Mouse (Mus musculus) layer of hippocampus, adult 9-11 months (tissue): ENCODE measurements around the gene Gclm.
"Not testable (repeated sequence)": the region's sequence is repeated elsewhere in the genome, so short reads cannot be mapped to it uniquely, and the experiment has no call there.

Experiments used
- DNase-seq: peaks from one replicate; pipeline ENCODE4 v3.0.0; 2022

Gene Gclm

DNA sequence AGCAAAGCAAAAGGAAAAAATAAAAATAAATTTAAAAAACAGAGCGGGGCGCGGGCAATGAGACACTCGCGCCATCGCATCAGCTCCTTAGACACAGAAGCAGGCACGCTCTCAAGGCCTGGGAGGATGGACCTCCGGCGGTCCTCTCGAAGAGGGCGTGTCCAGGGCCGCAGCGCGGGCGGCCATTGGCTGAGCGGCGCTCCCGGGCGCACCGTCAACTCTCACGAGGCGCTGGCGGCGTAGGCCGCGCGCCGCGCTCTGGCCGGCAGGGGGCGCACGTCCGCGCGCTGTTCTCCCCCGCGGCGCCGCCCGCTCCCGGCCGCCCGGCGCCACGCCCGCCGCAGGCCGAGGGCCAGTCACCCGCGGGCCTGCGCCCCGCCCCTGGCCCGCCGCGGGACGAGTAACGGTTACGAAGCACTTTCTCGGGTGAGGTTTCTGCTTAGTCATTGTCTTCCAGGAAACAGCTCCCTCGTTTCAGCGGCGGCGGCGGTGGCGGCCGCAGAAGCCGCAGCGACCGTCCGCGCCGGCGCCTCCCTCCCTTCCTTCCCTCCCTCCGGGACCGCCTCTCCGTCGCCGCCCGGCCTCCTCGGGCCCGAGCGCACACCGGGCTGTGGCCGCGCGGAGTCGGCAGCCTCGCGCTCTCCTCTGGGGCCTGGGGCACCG is at the start of gene Gclm:
TSS of gene Gclm (plus strand) at position 343 of the 663 bp plus-strand sequence.
- peak; percentile 94 for DNase-seq

- no peak for DNase-seq
These were observed 48.6 kb upstream of the Gclm start for GRCm38 (mm10) chr3:122196621-122197298.

- DNase-seq: no peak
These were observed 46.8 kb upstream of the Gclm start for GRCm38 (mm10) chr3:122198532-122198931.

DNA sequence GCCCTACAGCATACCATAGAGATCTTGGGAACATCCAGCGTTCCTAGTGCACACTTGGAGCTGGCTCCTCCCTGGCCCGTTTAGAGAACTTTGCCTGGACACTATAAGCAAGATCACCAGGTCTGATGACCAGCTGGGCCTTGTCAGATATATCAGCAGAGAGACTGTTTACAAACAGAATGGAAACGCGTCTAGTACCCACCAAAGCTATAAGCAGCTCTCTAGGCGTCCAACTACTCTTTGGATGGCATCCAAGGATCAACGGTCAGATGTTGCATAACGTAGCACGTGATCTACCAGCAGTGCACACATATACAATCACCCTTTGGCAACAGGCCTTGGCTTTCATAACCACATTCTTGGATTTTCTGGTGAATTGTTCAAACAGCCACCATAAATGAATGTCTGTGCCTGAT is 46.4 kb upstream of the Gclm start:
- DNase-seq: no peak

DNA sequence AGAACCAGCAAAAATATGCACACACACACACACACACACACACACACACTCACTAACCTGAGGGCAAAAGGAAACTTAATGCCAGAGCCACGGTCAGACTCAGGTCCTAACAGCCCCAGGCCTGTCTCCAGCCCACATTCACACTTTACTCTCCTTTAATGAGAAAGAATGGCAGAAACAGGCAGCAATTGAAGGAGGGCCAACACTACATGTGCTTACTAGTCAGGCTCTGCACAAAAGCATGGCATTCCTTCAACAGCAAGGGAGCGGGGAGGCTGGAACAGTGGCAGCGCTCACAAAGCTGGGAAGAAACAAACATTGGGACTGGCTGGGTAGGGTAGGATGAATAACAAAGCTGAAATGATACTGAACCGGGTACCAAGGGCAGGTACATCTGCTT is 45.8 kb upstream of the Gclm start:
- no peak for DNase-seq

DNA sequence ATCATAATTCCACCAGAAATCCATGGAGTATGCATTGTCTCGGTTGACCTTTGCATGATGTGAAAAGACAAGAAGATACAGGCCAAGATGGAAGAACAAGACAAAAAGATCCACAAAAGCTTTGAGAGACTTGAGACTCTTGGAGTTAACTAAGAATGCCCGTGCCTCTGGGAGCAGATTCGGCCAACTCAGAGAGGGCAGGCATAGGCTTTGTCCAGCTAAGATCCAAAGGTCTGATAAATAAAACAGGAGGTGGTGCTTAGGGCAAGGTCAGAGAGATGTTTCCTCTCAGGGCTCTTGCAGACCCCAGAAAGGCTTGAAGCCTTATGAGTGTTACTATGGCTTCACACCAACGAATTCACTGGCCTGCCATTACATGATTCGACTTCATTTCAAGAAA is 45.3 kb upstream of the Gclm start:
- DNase-seq: no peak

GRCm38 (mm10) chr3:122200447-122200846 is 44.9 kb upstream of the Gclm start:
- DNase-seq: peak; percentile 23

DNA sequence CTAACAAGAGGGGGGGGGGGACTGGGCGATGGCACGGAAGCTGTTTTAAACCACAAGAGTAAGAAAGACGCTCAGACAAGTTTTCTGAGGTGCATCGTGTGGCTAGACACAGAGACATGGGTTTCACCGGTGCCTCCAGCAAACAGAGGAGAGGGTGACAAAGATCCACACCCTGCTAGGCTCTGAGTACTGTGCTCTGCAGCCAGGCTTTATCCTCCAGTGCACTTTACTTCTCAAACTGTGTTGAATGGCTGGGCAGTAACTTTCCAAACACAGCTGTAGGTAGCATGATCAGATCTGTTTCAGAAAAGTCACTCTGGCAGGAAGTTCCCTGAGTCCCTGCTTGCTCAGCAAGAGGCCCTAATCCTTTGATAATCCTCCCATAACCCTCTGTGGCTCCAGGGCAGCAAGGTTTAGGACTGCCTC is 43.0 kb upstream of the Gclm start:
- no peak for DNase-seq

- no peak for DNase-seq
These were observed 41.6 kb upstream of the Gclm start for GRCm38 (mm10) chr3:122203675-122204329.

GRCm38 (mm10) chr3:122205753-122206152 is 39.6 kb upstream of the Gclm start:
- DNase-seq: no peak

- DNase-seq: no peak
These were observed 38.9 kb upstream of the Gclm start for GRCm38 (mm10) chr3:122206279-122207070.

DNA sequence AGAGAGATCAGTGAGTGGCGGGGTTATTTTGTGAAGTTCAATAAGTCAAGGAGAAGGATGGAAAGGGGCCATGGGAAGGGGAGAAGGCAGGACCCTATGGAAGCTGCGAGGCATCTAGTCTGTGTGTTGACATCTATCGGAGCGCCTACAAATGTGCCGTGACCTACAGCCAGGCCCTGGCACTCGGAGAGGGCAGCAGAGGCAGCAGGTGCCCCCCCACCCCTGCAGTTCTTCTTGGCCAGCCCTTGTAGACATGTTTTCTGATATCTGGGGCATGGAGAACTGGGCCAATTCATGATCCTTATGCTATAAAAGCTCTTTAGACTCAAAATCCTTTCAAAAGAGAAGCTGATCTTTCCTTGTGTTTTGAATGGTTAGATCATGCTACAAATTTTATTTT is 37.6 kb upstream of the Gclm start:
- DNase-seq: no peak

DNA sequence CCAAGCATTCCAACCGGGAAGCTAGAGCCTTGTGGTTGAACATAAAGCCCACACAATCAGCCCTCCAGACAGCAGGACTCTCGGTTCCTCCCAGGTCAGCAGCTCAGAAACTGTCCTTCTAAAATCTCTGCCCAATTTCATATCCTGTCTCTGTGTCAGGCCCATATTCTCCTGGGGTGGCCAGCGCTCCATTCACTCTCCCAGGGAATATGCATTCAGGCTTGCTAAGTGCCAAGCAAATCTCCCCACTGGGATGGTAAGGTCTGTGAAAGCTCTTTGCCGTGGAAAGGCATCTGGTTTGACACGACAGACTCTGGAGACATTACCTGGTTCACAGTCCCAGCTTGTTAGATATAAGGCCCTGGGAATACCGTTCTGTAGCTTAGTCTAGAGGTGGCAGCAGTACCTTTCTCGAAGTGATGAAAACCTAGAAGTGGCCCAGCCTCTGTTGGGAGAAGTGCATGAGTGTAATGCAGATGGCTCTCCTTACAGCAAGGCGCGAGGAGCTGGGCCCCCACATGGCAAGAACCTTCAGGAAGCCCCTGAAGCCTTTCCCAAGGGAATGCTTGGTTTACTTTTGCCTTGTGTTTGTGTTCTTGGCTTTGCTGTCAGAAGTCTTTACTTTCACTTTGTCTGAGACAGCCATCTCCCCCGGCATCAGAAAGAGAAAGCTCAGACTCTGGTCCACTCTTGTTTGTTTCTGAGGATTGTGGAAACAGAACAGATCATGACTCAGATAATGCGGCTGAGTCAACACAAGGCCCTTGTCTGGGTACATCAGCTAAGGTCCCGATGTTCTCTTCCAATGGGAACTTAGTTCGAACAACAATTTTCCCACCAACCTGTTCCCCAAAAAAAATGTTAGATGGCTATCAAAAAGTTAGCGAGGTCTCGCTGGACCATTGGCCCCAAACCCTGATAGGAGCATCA is 36.8 kb upstream of the Gclm start:
- no peak for DNase-seq

DNA sequence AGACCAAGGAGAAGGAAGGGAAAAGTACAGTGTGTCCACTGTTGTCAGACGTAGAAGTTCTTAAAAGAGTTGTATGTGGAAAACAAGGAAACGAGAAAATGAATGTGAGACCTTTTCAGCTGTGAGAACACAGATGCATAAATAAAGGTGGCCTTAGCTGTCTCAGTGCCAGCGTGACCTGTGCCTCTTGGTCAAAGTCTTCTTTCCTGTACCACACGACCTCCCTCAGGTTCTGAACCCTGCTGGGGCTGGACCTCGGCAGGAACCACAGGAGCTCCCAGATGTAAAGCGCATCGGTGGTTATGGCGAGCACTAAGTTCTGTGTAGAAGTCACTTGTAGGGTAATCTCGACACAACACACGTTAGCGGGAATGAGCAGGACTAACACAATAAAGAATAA is 35.8 kb upstream of the Gclm start:
- DNase-seq: no peak

DNA sequence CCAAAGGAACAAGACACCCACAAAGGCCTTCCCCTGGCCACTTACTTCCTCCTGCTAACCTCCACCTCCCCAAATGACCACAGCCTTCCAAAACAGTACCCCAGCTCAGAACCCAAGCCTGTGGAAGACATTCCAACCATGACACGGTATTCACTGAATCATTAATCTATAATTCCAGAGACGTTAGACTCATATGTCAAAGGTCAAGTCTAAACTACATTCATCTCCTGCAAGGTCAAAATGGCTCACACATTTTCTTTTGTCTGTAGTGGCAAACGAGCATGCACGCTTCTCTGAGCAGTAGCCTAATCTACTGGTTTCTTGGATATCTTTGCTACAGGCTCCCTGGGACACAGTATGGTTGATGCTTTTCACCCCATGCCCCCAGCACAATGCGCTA is 34.9 kb upstream of the Gclm start:
- DNase-seq: no peak

GRCm38 (mm10) chr3:122210846-122211245 is 34.5 kb upstream of the Gclm start:
- DNase-seq: no peak

GRCm38 (mm10) chr3:122211446-122212125 is 33.8 kb upstream of the Gclm start:
- no peak for DNase-seq

GRCm38 (mm10) chr3:122221240-122222036 is 23.9 kb upstream of the Gclm start:
- no peak for DNase-seq

- DNase-seq: not testable (repeated sequence)
These were observed 18.4 kb upstream of the Gclm start for GRCm38 (mm10) chr3:122226972-122227371.

GRCm38 (mm10) chr3:122235772-122236171 is 9.6 kb upstream of the Gclm start:
- no peak for DNase-seq

- no peak for DNase-seq
These were observed 2.5 kb upstream of the Gclm start for GRCm38 (mm10) chr3:122242876-122243275.
